Mouse (Mus musculus) right cerebral cortex, postnatal 14 days (tissue): Measurements from ENCODE around the gene Cdh23.

ENCODE experiments used
- DNase-seq: peaks from one replicate; pipeline ENCODE4 v3.0.0; 2022

The Cdh23 gene

GRCm38 (mm10) chr10:60354881-60355677, 341.2 kb downstream of the Cdh23 start:
- DNase-seq, result no peak

- DNase-seq, result no peak
Observed at GRCm38 (mm10) chr10:60354003-60354325, 342.3 kb downstream of the Cdh23 start.

GRCm38 (mm10) chr10:60353241-60354002, 342.9 kb downstream of the Cdh23 start:
- DNase-seq, result no peak

GRCm38 (mm10) chr10:60351761-60352455, 344.4 kb downstream of the Cdh23 start:
- no peak for DNase-seq

GRCm38 (mm10) chr10:60351248-60351647, 345.0 kb downstream of the Cdh23 start:
- no peak for DNase-seq

GRCm38 (mm10) chr10:60350805-60351167, 345.5 kb downstream of the Cdh23 start:
- DNase-seq, result peak; percentile 74

- no peak for DNase-seq
Observed at GRCm38 (mm10) chr10:60350077-60350804, 346.0 kb downstream of the Cdh23 start.

- DNase-seq, result no peak
Observed at GRCm38 (mm10) chr10:60349644-60350043, 346.6 kb downstream of the Cdh23 start.

- no peak for DNase-seq
Observed at GRCm38 (mm10) chr10:60349056-60349455, 347.2 kb downstream of the Cdh23 start.

- DNase-seq, result no peak
Observed at GRCm38 (mm10) chr10:60347768-60348610, 348.3 kb downstream of the Cdh23 start.

- peak; percentile 63 for DNase-seq
Observed at GRCm38 (mm10) chr10:60346701-60347405, 349.4 kb downstream of the Cdh23 start, which contains the start of gene Vsir. Gene Vsir (plus strand): TSS chr10:60346851.

- DNase-seq, result no peak
Observed at GRCm38 (mm10) chr10:60346056-60346455, 350.2 kb downstream of the Cdh23 start.

- DNase-seq, result no peak
Observed at GRCm38 (mm10) chr10:60344111-60344510, 352.2 kb downstream of the Cdh23 start.

GRCm38 (mm10) chr10:60341528-60341927, 354.8 kb downstream of the Cdh23 start:
- DNase-seq, result no peak

GRCm38 (mm10) chr10:60335021-60335420, 361.3 kb downstream of the Cdh23 start:
- DNase-seq, result no peak

GRCm38 (mm10) chr10:60334583-60334982, 361.7 kb downstream of the Cdh23 start:
- DNase-seq, result no peak

- DNase-seq, result peak; percentile 45
Observed at GRCm38 (mm10) chr10:60328963-60329650, 367.2 kb downstream of the Cdh23 start.

- no peak for DNase-seq
Observed at GRCm38 (mm10) chr10:60316166-60316565, 380.1 kb downstream of the Cdh23 start.

- DNase-seq, result no peak
Observed at GRCm38 (mm10) chr10:60313606-60314005, 382.7 kb downstream of the Cdh23 start.

GRCm38 (mm10) chr10:60310629-60311028, 385.7 kb downstream of the Cdh23 start:
- DNase-seq, result no peak
